Mouse (Mus musculus) liver, adult 2 months (tissue): Measurements from ENCODE around the gene Parp4.

Experiments
- CTCF ChIP-seq: fragments of 200-500 bp; IDR thresholded peaks from 2 replicates; pipeline ENCODE4 v1.5.1; 2011; ENCODE audit warnings: low read depth, low read length, control low read depth
- POLR2A ChIP-seq: fragments of 200-500 bp; IDR thresholded peaks from 2 replicates; pipeline ENCODE4 v1.6.1; 2011; ENCODE audit warnings: low read length, control low read depth; ENCODE audit not compliant: insufficient read depth; ENCODE audit errors: extremely low read depth

- no peak for TF ChIP-seq POLR2A
- TF ChIP-seq CTCF: no peak
Measured at GRCm38 (mm10) chr14:56649448-56649847, 74.0 kb downstream of the Parp4 start.
